Mouse (Mus musculus) small intestine, adult 2 months (tissue): ENCODE results near the gene Rap1gap2. TPM values are rescaled to one million over a fixed set of nuclear protein-coding genes. Genes with fewer than 3 reads are reported as not detected.

Experiments used
- H3K27ac ChIP-seq: fragments of 200-500 bp; 2 replicates; pipeline ENCODE4 v1.5.1; 2012; ENCODE audit warnings: low read depth, low read length, control low read depth, inconsistent platforms; ENCODE audit not compliant: insufficient read depth
- H3K27me3 ChIP-seq: fragments of 200-500 bp; 2 replicates; pipeline ENCODE4 v1.6.1; 2012; ENCODE audit warnings: mild to moderate bottlenecking, moderate library complexity, low read length, inconsistent platforms; ENCODE audit not compliant: control insufficient read depth, insufficient read depth
- H3K36me3 ChIP-seq: fragments of 200-500 bp; 2 replicates; pipeline ENCODE4 v1.6.1; 2012; ENCODE audit warnings: mild to moderate bottlenecking, low read length, control low read depth, inconsistent platforms; ENCODE audit not compliant: control insufficient read depth, insufficient read depth
- H3K4me1 ChIP-seq: fragments of 200-500 bp; 2 replicates; pipeline ENCODE4 v1.6.1; 2012; ENCODE audit warnings: low read length, inconsistent platforms, mixed read lengths; ENCODE audit not compliant: control insufficient read depth, insufficient read depth, insufficient read length
- H3K4me3 ChIP-seq: fragments of 200-500 bp; 2 replicates; pipeline ENCODE4 v1.5.1; 2012; ENCODE audit warnings: low read depth, mild to moderate bottlenecking, control low read depth, inconsistent platforms, low read length, moderate library complexity
- CTCF ChIP-seq: fragments of 200-500 bp; IDR thresholded peaks from 2 replicates; pipeline ENCODE4 v1.5.1; 2012; ENCODE audit warnings: low read depth, mild to moderate bottlenecking, control low read depth, inconsistent platforms, low read length, moderate library complexity, mixed read lengths; ENCODE audit not compliant: insufficient replicate concordance, insufficient read length; ENCODE audit errors: extremely low read depth
- POLR2A ChIP-seq: fragments of 200-500 bp; IDR thresholded peaks from 2 replicates; pipeline ENCODE4 v1.6.1; 2012; ENCODE audit warnings: low read depth, mild to moderate bottlenecking, control low read depth, inconsistent platforms, low read length, moderate library complexity
- WGBS: fragments of 180-500 bp; shearing (Covaris S2); methylation state at CpG from one replicate; pipeline ENCODE4 v1.1.7; 2018; 5-methylcytosine and 5-hydroxymethylcytosine counted together
- polyA plus RNA-seq: library from polyadenylated mRNA; depleted of rRNA; stranded (reverse); fragments of >200 nt; gene quantifications from 2 replicates; pipeline ENCODE4 v1.2.3, GENCODE M21; 2012

The Rap1gap2 gene
- polyA plus RNA-seq, 1 experiment, result 18.4 TPM

- Histone ChIP-seq H3K4me3 (no peak overlapping the region), H3K27me3 (no peaks in the 10 kb centered on the region), H3K36me3 (no peaks in the 10 kb centered on the region), H3K4me1 (peaks cover 3% of the 10 kb centered on the region; the same call in 1 of the 2 replicates), H3K27ac (no peak overlapping the region)
- no peak for TF ChIP-seq CTCF
- no peak for TF ChIP-seq POLR2A
- WGBS, result 91% methylated on average over 3 of the region's 3 CpGs
Measured at GRCm38 (mm10) chr11:74499058-74499457, 111.7 kb downstream of the Rap1gap2 start.

DNA sequence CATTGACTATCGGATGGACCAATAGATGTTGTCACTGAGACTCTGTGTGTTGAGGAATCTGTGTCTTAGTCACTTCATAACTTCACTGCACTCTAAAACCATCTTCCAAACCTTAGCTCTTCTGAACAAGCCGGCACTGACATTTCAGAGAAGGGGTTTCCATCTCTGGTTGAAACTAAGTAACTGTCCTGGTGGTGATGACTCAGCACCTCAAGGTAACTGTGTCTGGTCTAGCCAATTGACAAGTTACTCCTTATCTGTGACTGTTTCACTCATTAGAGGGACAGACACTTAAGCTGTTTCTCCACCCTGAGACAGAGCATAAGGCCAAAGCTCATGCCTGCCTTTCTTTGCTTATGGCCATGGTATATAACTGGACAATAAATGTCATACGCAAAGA, 114.1 kb downstream of the Rap1gap2 start:
- no peaks in the 10 kb centered on the region for H3K36me3 ChIP-seq
- peaks cover 4% of the 10 kb centered on the region; the same call in 1 of the 2 replicates for H3K4me1 ChIP-seq
- no peak overlapping the region for H3K27ac ChIP-seq
- H3K4me3 ChIP-seq, result no peak overlapping the region
- H3K27me3 ChIP-seq, result no peaks in the 10 kb centered on the region
- WGBS, result 88% methylated on average over 3 of the region's 3 CpGs
- TF ChIP-seq POLR2A, result no peak
- TF ChIP-seq CTCF, result no peak

DNA sequence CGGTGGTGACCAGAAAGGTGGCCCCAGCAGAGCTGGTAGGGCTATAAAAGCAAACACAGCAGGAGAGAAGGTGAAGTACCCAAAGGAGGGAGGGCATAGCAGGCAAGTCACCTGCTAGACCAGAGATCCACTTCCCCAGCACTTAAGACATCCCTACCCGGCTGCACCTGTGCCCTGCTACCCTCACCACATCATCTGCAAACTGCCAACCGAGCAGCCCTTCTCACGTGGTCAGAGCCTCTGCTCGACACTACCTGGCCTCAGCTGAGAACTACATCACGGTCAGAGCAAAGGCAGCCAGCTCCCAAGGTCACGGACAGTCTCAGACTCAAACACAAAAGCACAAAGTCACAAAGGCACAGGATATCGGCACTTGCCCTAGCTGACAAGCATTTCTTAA, 116.8 kb downstream of the Rap1gap2 start:
- H3K36me3 ChIP-seq, result no peaks in the 10 kb centered on the region
- peaks cover 15% of the 10 kb centered on the region; the same call in 1 of the 2 replicates for H3K4me1 ChIP-seq
- TF ChIP-seq CTCF, result no peak
- H3K27me3 ChIP-seq, result no peaks in the 10 kb centered on the region
- WGBS, result 25% methylated on average over 8 of the region's 8 CpGs
- H3K27ac ChIP-seq, result no peak overlapping the region
- no peak overlapping the region for H3K4me3 ChIP-seq

DNA sequence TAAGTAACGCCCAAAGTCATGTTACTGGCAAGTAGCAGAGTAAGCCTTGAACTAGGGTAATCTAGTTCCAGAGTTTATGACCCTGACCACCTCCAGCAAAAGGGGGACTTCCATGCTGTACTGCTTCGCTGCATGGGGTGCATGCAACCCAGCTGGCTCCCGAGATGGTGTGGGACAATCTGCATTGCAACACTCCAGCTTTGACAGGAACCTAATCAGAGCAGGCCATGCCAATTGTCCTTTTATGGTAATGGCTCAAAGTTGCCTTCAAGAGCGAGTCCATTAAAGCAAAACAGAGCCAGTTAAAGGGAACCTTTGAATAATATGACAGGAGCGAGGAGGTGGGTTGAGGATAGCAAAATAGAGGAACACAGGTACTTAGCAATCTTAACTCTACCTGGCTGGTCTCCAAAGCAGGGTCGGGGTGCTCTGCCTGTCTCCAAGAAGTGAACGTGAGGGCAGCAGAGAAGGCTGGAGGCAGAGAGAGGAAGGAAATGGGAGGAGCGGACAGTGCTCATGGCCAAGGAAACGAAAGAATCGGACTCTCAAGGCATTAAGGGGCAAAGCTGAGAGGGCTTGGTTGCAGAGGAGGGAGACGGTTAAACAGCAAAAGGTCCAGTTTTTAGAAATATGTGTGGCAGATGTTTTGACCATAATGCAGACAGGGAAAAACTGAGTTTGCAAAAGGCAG, 117.4 kb downstream of the Rap1gap2 start:
- Histone ChIP-seq H3K4me1 (peaks cover 17% of the 10 kb centered on the region), H3K27me3 (no peaks in the 10 kb centered on the region), H3K36me3 (no peaks in the 10 kb centered on the region), H3K4me3 (no peak overlapping the region), H3K27ac (peak overlapping the region; percentile 48)
- WGBS, result 33% methylated on average over 11 of the region's 11 CpGs
- TF ChIP-seq CTCF, result no peak
- TF ChIP-seq POLR2A, result no peak

- no peak for TF ChIP-seq POLR2A
- no peak for TF ChIP-seq CTCF
- H3K4me1 ChIP-seq, result peaks cover 23% of the 10 kb centered on the region
- no peak overlapping the region for H3K27ac ChIP-seq
- 92% methylated on average over 4 of the region's 4 CpGs for WGBS
- H3K27me3 ChIP-seq, result no peaks in the 10 kb centered on the region
- H3K36me3 ChIP-seq, result no peaks in the 10 kb centered on the region
- H3K4me3 ChIP-seq, result no peak overlapping the region
Measured at GRCm38 (mm10) chr11:74491130-74491529, 119.6 kb downstream of the Rap1gap2 start.

DNA sequence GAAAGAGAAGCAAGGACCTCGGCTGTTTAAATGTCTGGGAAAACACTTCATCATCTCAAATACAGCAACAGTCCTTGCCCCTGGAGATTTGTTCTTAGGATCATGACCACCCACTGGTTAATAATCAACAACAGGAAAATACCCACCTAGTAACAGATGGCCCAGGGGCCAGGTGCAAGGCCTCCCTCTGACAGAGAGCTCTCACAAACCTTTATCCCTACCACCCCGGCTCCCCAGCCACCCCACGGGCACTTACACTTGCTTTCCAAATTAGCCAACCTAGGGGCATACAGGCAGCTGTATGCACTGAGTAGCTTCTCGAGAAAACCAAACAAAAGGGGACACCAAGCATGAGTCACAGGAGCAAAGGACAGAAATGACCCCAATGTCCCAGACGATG, 121.5 kb downstream of the Rap1gap2 start:
- no peak overlapping the region for H3K27ac ChIP-seq
- peaks cover 25% of the 10 kb centered on the region for H3K4me1 ChIP-seq
- H3K36me3 ChIP-seq, result no peaks in the 10 kb centered on the region
- TF ChIP-seq CTCF, result no peak
- TF ChIP-seq POLR2A, result no peak
- H3K27me3 ChIP-seq, result no peaks in the 10 kb centered on the region
- WGBS, result 23% methylated on average over 5 of the region's 5 CpGs
- no peak overlapping the region for H3K4me3 ChIP-seq

DNA sequence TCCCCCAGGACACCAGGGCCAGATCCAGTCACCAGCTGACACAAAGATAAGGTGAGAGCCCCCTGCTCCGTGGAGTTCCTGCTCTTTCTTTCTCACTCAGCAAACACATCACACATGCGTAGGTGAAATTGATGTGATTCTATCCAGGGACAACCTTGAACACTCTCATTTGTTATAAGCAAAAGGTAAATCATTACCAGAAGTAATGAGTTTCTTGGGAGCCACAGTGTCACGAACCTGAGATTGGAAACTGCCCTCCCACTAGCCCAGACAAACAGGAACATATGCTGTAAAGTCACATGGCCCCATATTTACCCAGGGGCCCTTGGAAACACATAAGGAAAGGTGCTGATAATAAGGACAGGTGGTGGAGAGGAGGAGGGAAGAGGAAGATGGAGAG, 122.8 kb downstream of the Rap1gap2 start:
- peaks cover 24% of the 10 kb centered on the region for H3K4me1 ChIP-seq
- no peaks in the 10 kb centered on the region for H3K27me3 ChIP-seq
- peak overlapping the region; percentile 35 for H3K27ac ChIP-seq
- H3K36me3 ChIP-seq, result 0 out of 2 replicates have a peak, but pooled peaks cover 3% of the 10 kb centered on the region
- WGBS, result 20% methylated on average over 3 of the region's 3 CpGs
- H3K4me3 ChIP-seq, result no peak overlapping the region
- no peak for TF ChIP-seq POLR2A
- TF ChIP-seq CTCF, result no peak
